Mouse (Mus musculus) liver, embryonic 14.5 days (tissue): ENCODE results near the gene Tmigd1. TPM values are rescaled to one million over a fixed set of nuclear protein-coding genes. Genes with fewer than 3 reads are reported as not detected.

Experiments
- ATAC-seq: fragments of 200-750 bp; cut with Nextera tagmentation; 2 replicates; pipeline ENCODE4 v1.8.0; 2017; ENCODE audit warnings: moderate number of reproducible peaks, mild to moderate bottlenecking, moderate library complexity; ENCODE audit not compliant: insufficient read depth
- DNase-seq, 3 experiments: peaks; one replicate each; pipeline ENCODE4 v3.0.0-alpha.2; 2012 to 2013; ENCODE audit warnings: low read depth in 3 of 3, low spot score in 3 of 3
- H3K27ac ChIP-seq: fragments of 300-500 bp; sonication (generic); 2 replicates; pipeline ENCODE4 v1.5.1; 2014; ENCODE audit warnings: moderate library complexity, mild to moderate bottlenecking, control low read depth, inconsistent platforms
- H3K27me3 ChIP-seq: fragments of 300-500 bp; sonication (generic); 2 replicates; pipeline ENCODE4 v1.6.1; 2014; ENCODE audit warnings: mild to moderate bottlenecking, low read length, moderate library complexity; ENCODE audit not compliant: control insufficient read depth, insufficient read depth
- H3K36me3 ChIP-seq: fragments of 300-500 bp; sonication (generic); replicated peaks from 2 replicates; pipeline ENCODE4 v1.6.1; 2014; ENCODE audit warnings: low read depth; ENCODE audit not compliant: control insufficient read depth, insufficient read depth
- H3K4me1 ChIP-seq, 2 experiments: fragments of 200-500 bp in 1 of 2; fragments of 300-500 bp in 1 of 2; sonication (generic) in 1 of 2; replicated peaks; 2 replicates each; pipeline ENCODE4 v1.6.1; 2012 to 2014; ENCODE audit warnings: antibody characterized with exemption in 1 of 2, inconsistent platforms in 1 of 2, low read length in 1 of 2; ENCODE audit not compliant: control insufficient read depth in 2 of 2, insufficient read depth in 2 of 2
- H3K4me2 ChIP-seq: fragments of 300-500 bp; sonication (generic); 2 replicates; pipeline ENCODE4 v1.6.1; 2014; ENCODE audit warnings: low read depth, mild to moderate bottlenecking, control low read depth, moderate library complexity
- H3K4me3 ChIP-seq, 2 experiments: fragments of 200-500 bp in 1 of 2; fragments of 300-500 bp in 1 of 2; sonication (generic) in 1 of 2; 2 replicates each; pipeline ENCODE4 v1.5.1; 2012 to 2014; ENCODE audit warnings: low read depth in 2 of 2, low read length in 2 of 2, mild to moderate bottlenecking in 2 of 2, control low read depth in 1 of 2, inconsistent platforms in 1 of 2, moderate library complexity in 1 of 2; ENCODE audit not compliant: insufficient read depth in 1 of 2
- H3K9ac ChIP-seq: fragments of 300-500 bp; sonication (generic); replicated peaks from 2 replicates; pipeline ENCODE4 v1.6.1; 2014; ENCODE audit warnings: mild to moderate bottlenecking, control low read depth, moderate library complexity
- H3K9me3 ChIP-seq: fragments of 300-500 bp; sonication (generic); 2 replicates; pipeline ENCODE4 v1.6.1; 2016; ENCODE audit warnings: low read length, mixed read lengths; ENCODE audit not compliant: control insufficient read depth
- CTCF ChIP-seq: IDR thresholded peaks from 2 replicates; pipeline ENCODE4 v1.5.1; 2016; ENCODE audit warnings: antibody characterized with exemption, low read depth, control low read depth
- EP300 ChIP-seq: IDR thresholded peaks from 2 replicates; pipeline ENCODE4 v1.6.1; 2016; ENCODE audit warnings: antibody characterized with exemption, low read depth
- WGBS: fragments of 180-500 bp; shearing (Covaris S2); extraction: QIAGEN DNeasy Blood & Tissue Kit; methylation state at CpG from one replicate; pipeline ENCODE4 v1.1.7; 2014; ENCODE audit not compliant: insufficient replicate concordance; 5-methylcytosine and 5-hydroxymethylcytosine counted together
- polyA plus RNA-seq, 2 experiments: library from polyadenylated mRNA; depleted of rRNA in 1 of 2; stranded (reverse) in 1 of 2; unstranded in 1 of 2; fragments of >200 nt; fragmentation: Nextera tagmentation in 1 of 2; extraction: Ambion mirVana in 1 of 2; gene quantifications; 2 replicates each; pipeline versions ENCODE4 v1.2.1 to v1.2.3; 2012 to 2014

Gene Tmigd1
- polyA plus RNA-seq, 2 experiments = not detected

GRCm38 (mm10) chr11:76892972-76893371, 9.0 kb upstream of the Tmigd1 start:
- Histone ChIP-seq H3K4me2 (no peak overlapping the region), H3K4me1 (peaks cover 0 to 20% of the 10 kb centered on the region in 2 experiments; a peak in 2 of 4 replicates), H3K9me3 (no peaks in the 10 kb centered on the region), H3K27ac (no peak overlapping the region), H3K36me3 (no peaks in the 10 kb centered on the region), H3K27me3 (no peaks in the 10 kb centered on the region), H3K9ac (no peak overlapping the region), H3K4me3 (no peak overlapping the region)
- no peak for ATAC-seq
- no peak for TF ChIP-seq EP300
- TF ChIP-seq CTCF = no peak
- WGBS = 45% methylated on average over 3 of the region's 3 CpGs
- DNase-seq = no peak

- Histone ChIP-seq H3K9ac (no peak overlapping the region), H3K4me3 (no peak overlapping the region), H3K4me2 (no peak overlapping the region), H3K27me3 (no peaks in the 10 kb centered on the region), H3K9me3 (no peaks in the 10 kb centered on the region), H3K4me1 (peaks cover 0 to 20% of the 10 kb centered on the region in 2 experiments; a peak in 2 of 4 replicates), H3K36me3 (no peaks in the 10 kb centered on the region), H3K27ac (no peak overlapping the region)
- no peak for TF ChIP-seq CTCF
- TF ChIP-seq EP300 = no peak
- no peak for ATAC-seq
- DNase-seq = no peak
- 7% methylated on average over 4 of the region's 4 CpGs for WGBS
Measured at GRCm38 (mm10) chr11:76893570-76893969, 8.4 kb upstream of the Tmigd1 start.

- 14% methylated on average over 5 of the region's 5 CpGs for WGBS
- TF ChIP-seq EP300 = no peak
- TF ChIP-seq CTCF = peak; percentile 85
- no peak overlapping the region for H3K4me3 ChIP-seq
- ATAC-seq = peak; percentile 26; the same call in 1 of the 2 replicates
- DNase-seq = peak in 2 of 3 experiments; percentile 36 to 39
- peaks cover 0 to 20% of the 10 kb centered on the region in 2 experiments; a peak in 2 of 4 replicates for H3K4me1 ChIP-seq
- H3K9me3 ChIP-seq = no peaks in the 10 kb centered on the region
- no peaks in the 10 kb centered on the region for H3K36me3 ChIP-seq
- no peak overlapping the region for H3K27ac ChIP-seq
- no peak overlapping the region for H3K4me2 ChIP-seq
- H3K27me3 ChIP-seq = no peaks in the 10 kb centered on the region
- H3K9ac ChIP-seq = no peak overlapping the region
Measured at GRCm38 (mm10) chr11:76894240-76894639, 7.7 kb upstream of the Tmigd1 start.

GRCm38 (mm10) chr11:76896360-76896759, 5.6 kb upstream of the Tmigd1 start:
- H3K27ac ChIP-seq = no peak overlapping the region
- H3K27me3 ChIP-seq = no peaks in the 10 kb centered on the region
- no peaks in the 10 kb centered on the region for H3K36me3 ChIP-seq
- H3K9ac ChIP-seq = no peak overlapping the region
- DNase-seq = no peak
- no peak for ATAC-seq
- H3K9me3 ChIP-seq = no peaks in the 10 kb centered on the region
- peaks cover 0 to 11% of the 10 kb centered on the region in 2 experiments; a peak in 2 of 4 replicates for H3K4me1 ChIP-seq
- no peak overlapping the region for H3K4me2 ChIP-seq
- WGBS = 54% methylated on average over 6 of the region's 6 CpGs
- TF ChIP-seq EP300 (no peak), CTCF (no peak)
- H3K4me3 ChIP-seq = no peak overlapping the region

- Histone ChIP-seq H3K9ac (no peak overlapping the region), H3K36me3 (no peaks in the 10 kb centered on the region), H3K4me1 (peaks cover 0 to 11% of the 10 kb centered on the region in 2 experiments; a peak in 2 of 4 replicates), H3K9me3 (no peaks in the 10 kb centered on the region), H3K4me3 (no peak overlapping the region), H3K27me3 (no peaks in the 10 kb centered on the region), H3K27ac (no peak overlapping the region), H3K4me2 (no peak overlapping the region)
- no peak for ATAC-seq
- WGBS = 62% methylated on average over 1 of the region's 1 CpGs
- DNase-seq = no peak
- TF ChIP-seq CTCF = no peak
- no peak for TF ChIP-seq EP300
Measured at GRCm38 (mm10) chr11:76897126-76897525, 4.8 kb upstream of the Tmigd1 start.
